Mouse (Mus musculus) cerebellum, adult 2 months (tissue): ENCODE data around the gene 1700029I15Rik.

Source experiments
- CTCF ChIP-seq: fragments of 200-500 bp; IDR thresholded peaks from 2 replicates; pipeline ENCODE4 v1.5.1; 2011; ENCODE audit warnings: low read depth, mild to moderate bottlenecking, control low read depth, low read length, moderate library complexity, borderline replicate concordance; ENCODE audit not compliant: insufficient read depth
- POLR2A ChIP-seq: fragments of 200-500 bp; IDR thresholded peaks from 2 replicates; pipeline ENCODE4 v1.6.1; 2011; ENCODE audit warnings: low read length, control low read depth, borderline replicate concordance; ENCODE audit not compliant: insufficient read depth

DNA sequence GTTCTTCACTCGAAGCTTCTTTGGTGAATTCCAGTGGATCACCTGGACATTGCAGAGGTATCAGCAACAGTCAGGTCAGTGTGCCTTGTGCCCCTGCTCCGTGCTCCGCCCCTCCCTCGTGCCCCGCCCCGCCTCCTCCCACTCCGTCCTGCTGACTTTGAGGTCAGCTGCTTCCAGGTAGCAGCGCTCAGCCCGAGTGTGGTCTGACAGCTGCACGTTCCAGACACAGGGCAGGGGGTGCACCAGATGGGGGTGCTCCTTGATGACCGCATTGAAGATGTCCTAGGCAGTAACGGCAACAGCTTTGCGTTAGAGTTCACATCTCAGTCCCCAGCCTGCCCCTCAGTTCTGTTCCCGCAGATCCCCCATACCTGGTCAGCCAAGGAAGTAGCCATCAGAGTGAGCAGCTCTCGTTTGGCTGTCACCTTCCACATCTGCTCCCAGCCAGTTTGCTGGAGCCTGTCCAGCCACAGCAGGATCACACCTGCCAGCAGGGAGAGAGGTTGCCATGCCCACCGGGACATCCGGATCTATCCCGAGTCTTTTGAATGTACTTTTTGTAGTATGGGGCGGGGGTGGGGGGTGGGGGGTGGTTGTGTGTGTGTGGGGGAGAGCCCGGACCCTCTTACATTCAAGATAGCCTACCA lies 14.8 kb upstream of the 1700029I15Rik start:
- TF ChIP-seq POLR2A (no peak), CTCF (no peak)
